Mouse (Mus musculus): Measurements from ENCODE around the gene Ebi3.

The Ebi3 gene

GRCm38 (mm10) chr17:55996007-55996406 is 43.6 kb downstream of the Ebi3 start:
- DNase-seq (ENCODE audit: extremely low read depth, low read depth, low spot score), result no peak

- no peak for DNase-seq (ENCODE audit: extremely low read depth, low read depth, low spot score)
Measured at GRCm38 (mm10) chr17:55999794-56000499, 47.5 kb downstream of the Ebi3 start.

GRCm38 (mm10) chr17:56003000-56003399 is 50.6 kb downstream of the Ebi3 start:
- DNase-seq (ENCODE audit: extremely low read depth, low read depth, low spot score), result no peak

- DNase-seq (ENCODE audit: extremely low read depth, low read depth, low spot score), result peak; percentile 47
Measured at GRCm38 (mm10) chr17:56005415-56006061, 53.1 kb downstream of the Ebi3 start, which contains the start of the genes Stap2 and Mpnd. Stap2 (minus strand) TSS chr17:56005584. Mpnd (plus strand) TSS chr17:56005711.
